Mouse (Mus musculus): ENCODE measurements at regions not wholly inside any gene's neighbourhood (a gene's known extent, or its start where the extent isn't known, plus 50 kb on each side); places are given as distances from the start of the nearest gene placed in this dataset.

DNA sequence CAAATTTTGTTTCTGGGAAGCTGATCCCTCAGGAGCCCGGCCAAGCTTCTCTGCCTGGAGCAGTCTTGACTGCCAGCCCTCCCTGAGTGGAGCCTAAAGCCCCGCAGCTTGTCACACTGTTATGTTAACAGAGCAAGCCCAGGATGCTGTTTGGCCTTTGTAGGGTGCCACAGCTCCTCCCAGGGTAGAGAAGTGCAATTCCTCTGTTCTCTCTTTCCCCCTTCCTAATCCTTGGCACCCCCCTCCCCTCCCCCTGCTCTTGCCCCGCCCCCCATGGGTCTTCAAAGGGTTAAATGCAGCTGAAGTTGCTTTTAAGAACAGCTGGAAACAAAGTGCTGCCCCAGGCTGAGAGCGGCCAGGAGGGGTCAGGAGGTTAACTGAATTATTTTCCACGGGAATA is 234.1 kb upstream of the Rgma start:
- DNase-seq (ENCODE audit: low spot score) = no peak

GRCm38 (mm10) chr7:73143902-73144301 is 231.4 kb upstream of the Rgma start:
- no peak for DNase-seq (ENCODE audit: low spot score)

DNA sequence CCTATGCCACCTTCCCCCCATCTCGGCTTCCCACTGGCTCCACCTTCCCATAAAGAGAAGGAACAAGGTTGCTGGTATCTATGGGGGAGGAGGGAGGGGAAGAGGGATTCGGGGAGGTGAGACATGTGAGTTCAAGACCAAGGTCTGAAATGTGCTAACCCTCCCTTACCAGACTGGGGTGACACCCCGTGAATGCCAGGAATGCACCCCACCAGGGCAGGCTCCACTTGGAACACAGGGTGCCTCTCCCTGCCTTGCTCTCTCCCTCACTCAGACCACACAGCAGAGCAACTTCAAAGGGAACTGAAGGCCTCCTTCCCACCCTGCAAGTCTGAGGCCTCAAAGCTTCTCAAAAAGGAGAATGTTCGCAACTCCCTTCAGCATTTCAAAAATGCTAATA is 230.5 kb upstream of the Rgma start:
- no peak for DNase-seq (ENCODE audit: low spot score)

DNA sequence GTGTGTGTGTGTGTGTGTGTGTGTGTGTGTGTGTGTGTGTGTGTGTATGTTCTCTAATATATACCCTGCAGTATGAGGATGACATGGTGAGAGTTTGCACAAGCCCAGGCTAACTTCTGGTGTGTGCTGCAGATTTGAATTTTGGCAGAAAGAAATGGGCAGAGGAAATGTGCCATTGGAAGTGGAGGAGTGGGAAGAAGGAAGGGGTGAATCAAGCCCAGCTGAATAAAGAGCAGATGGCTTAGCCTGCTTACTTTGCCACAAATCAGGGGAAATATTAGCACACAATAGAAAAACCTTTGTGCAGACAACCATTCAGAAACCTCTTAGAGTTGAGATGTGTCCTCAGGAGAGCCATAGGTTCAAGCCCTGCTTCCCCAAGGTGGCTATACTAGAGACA is 228.1 kb upstream of the Rgma start:
- no peak for DNase-seq (ENCODE audit: low spot score)

DNA sequence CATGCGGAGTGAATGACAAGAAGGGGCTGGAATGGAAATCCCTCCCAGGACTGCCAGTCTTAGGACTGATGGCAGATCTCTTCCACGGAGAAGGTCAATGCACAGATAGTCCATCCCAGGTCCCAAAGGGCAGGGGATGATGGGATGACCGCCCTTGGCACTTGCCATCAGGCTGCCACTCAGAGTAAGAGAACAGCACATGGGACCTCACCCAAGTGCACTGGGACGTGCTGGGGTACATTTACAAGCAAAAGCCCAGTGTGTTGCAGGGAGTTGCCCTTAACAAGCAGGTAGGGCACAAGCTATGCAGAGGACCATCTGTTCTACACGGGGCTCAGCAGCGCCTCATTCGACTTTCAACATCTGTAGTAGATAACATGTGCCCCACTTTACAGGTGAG is 224.9 kb upstream of the Rgma start:
- DNase-seq (ENCODE audit: low spot score) = no peak

DNA sequence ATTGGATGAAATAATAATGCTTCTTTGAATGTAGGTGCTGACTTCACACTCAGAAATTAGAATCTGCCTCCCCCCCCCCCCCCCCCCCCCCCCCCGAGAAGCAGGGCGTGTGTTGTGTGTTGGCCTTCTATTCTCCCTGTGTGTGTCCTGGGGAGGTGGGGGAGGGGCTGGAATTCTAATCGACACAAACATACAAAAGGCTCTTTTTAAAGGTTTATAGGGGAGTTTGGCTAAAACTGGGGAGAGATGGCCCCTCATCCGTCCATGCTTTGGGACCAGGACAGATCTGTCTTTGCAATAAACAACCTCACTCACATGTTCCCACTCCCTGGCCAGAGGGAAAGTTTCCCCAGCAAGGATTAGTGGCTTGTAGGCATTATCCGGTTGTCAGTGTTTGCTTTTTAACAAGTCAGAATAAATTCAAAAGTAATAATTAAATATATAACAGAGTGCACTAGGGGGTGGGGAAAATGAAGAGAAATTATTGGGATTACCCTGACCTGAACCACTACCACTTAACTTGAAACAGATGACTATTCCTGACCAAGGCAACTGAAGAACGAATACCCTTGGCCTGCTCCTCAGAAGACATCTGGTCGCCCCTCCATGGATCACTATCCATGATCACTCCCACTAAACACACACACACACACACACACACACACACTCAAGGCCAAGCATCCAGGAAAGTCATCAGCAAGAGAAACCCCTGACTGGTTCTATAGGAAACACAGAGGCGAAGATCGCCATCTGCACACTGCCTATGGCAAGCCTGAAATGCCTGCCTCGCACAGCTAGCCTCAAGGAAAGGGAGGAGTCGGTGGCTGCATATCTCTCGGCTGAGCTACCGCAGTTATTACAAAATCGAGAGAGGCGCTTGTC is 223.5 kb upstream of the Rgma start:
- no peak for DNase-seq (ENCODE audit: low spot score)

- no peak for DNase-seq (ENCODE audit: low spot score)
Measured at GRCm38 (mm10) chr7:73153668-73154067, 221.6 kb upstream of the Rgma start.

DNA sequence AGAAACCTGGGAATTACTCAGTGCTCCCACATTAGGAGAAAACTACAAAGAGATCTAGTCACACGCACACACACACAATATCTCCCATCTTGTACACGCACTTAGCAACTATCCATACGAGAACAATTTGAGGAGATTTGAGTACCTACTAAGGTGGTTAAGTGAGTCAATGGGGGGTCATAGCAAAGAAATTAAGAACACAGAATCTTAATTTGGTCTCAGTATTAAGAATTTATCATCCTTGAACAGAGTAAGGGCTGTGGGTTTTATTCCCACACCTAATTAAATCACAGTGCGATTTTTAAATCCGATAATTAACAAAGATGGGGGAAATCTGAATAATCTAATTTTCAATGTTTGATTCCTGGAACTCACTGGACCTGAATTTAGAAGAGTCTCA is 216.5 kb upstream of the Rgma start:
- no peak for DNase-seq (ENCODE audit: low spot score)

DNA sequence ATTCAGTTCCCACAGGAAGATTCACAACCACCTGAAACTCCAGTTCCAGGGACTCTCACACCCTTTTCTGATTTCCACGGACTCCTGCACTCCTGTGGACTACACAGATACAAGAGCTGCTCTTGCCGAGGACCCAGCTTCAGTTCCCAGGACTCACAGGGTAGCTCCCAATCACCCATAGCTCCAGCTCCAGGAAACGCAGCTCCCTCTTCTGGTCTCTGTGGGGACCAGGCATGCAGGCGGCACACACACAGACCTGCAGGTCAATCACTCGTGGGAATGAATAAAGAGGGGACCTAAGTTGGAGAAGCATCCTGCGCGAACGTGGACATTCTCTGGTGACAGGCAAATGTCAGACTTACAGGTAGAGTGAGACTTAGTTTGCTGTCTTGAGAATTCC is 214.3 kb upstream of the Rgma start:
- DNase-seq (ENCODE audit: low spot score) = no peak

- DNase-seq (ENCODE audit: low spot score) = no peak
Measured at GRCm38 (mm10) chr7:73163687-73164086, 211.6 kb upstream of the Rgma start.

DNA sequence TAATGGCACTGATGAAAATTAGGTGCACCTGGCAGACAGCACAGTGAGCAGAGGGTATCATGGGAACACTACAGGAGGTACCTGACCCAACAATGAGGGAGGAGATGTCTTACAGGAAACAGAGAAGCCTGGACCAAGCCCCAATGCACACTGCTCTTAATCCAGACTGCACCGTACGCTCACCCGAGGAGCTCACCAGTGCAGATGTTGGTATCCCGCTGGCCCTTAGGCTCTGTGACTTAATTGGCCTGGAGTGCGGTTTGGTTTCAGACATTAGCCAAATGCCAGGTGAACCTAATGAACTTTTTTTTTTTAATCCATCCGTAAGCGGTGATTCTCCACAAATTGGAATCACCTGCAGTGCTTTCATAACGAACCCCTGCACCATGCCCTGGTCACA is 209.8 kb upstream of the Rgma start:
- DNase-seq (ENCODE audit: low spot score) = no peak

DNA sequence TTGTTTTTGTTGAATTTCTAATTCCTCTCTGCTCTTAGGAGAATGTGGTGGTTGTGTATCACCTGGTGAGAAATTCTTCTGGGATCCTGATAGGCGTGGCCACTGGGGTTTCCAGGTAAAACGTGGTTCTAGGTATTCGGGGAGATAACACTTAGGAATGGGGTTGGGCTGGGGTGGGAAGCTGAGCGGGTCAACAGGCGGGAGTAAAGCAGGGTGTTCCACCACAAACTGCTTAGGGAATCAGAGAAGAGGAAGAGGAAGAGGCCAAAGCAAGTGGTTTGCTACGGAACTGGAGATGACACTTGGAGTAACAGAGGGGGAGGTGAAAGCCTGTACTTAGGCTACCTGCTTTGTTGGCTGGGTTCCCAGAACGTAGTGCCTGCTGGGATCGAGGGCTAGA is 205.9 kb upstream of the Rgma start:
- no peak for DNase-seq (ENCODE audit: low spot score)

DNA sequence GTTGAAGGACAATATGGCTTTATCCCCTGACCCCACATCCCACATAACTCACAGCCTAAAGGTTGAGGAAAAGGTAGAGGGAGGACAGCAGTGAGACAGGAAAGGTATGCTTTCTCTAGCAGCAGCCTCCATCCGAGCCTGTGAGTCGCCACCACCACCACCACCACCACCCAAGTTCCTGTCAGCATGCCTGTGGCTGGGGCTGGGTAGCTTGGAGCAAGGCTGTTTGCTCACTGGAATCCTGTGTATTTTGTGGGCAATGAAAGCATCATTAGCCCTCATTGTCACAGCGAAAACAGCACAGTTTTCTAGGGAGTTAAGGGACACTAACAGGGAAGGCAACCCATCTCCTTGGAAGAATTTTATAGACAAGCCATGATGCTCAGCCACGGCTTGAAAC is 202.7 kb upstream of the Rgma start:
- no peak for DNase-seq (ENCODE audit: low spot score)

DNA sequence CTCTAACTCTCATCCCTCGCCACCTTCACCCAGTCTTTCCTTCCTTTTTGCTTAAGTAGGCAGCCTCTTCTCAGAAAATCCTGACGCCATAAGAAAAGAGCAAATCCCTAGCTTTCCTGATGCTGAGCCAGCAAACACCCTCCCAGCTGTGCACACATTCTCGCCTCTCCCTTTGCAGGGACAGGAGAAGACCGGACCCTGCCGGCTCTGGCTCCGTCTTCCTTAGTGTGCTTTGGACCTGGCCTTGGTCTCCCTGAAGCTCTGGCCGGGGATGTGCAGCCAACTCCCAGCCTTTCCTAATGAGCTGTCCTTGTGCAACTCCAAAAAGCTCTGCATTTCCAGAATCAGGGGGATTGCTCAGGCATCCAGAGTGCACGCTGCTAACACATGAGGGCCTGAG is 191.5 kb upstream of the Rgma start:
- DNase-seq (ENCODE audit: low spot score) = no peak

- no peak for DNase-seq (ENCODE audit: low spot score)
Measured at GRCm38 (mm10) chr7:73184208-73185070, 190.9 kb upstream of the Rgma start.

DNA sequence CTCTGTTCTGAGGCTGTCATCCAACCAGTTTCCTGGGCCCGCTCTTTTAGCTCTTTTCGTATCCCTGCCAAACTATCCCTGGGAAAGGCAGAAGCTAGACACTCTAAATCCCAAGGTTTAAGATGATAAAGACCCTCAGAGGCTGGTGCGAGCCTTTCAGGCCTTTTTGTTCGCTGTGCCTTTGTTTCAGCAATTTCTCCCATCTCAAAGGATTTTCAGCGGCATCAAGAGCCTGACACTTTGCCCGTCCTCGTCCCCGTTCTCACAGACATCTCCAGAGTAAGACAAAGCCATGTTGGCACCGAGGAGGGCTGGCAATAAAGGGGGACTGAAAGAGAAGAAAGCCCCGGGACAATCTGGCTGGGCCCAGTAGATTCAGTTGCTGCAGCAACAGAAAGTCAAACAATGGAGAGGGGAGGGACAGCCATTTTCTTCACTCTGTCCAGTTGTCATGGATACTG is 190.2 kb upstream of the Rgma start:
- no peak for DNase-seq (ENCODE audit: low spot score)

DNA sequence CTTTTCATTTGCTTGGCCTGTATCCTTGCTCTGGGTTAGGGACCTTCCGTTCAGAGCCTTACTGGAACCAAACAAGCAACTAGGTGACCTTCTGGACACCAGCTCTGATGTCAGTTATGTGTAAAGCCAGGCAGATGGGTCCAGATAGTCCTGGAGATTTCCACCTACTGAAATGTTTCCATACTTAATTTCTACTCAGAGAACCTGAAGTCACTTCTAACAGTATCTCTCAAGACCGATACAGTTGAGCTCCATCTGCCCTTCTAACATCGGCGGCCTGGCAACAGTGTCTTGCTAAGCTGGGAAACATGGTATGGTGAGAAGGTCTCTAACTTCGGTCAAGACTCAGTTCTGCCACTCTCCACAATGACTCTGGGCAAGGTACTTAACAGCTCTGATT is 189.7 kb upstream of the Rgma start:
- no peak for DNase-seq (ENCODE audit: low spot score)

GRCm38 (mm10) chr7:73186501-73186900 is 188.8 kb upstream of the Rgma start:
- no peak for DNase-seq (ENCODE audit: low spot score)

DNA sequence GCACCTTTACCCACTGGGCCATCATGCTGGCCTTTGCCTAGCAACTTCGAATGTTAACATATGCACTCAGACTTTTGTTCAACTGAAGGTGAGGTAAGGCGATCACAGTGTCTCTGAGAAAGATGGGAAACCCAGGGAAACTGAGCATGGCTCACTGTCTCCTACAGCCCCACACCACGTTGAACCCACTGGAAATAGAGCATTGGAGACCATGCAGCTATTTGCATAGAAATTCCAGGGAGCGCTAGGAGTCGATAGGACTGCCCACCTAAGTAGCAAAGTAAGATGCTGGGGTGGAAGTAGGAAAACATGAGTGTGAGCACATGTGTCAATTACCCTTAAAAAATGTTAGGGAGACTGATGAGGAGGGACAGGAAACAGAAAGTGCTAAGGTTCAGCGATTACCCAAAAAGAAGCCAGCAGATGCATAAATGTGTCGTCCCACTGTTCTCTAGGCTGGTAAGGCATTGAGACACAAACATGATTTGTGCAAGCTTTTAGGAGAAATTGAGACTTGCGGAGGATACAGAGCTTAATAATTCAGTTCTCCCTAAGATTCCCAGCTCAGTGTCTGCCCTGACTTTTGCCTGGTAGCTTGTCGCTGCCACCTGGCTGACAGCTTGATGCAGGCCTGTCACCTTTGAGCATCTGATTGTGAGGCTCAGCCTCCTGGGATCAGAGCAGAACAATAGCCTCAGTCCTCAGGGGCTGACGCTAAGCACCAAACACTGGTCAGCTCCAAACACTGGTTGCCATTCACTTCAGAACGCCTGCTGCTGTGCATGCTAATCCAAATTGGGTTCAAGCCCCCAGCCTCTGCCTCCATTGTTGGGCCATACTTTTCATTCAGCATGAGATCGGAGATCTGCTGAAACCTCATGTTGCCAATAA is 183.7 kb upstream of the Rgma start:
- DNase-seq (ENCODE audit: low spot score) = no peak

GRCm38 (mm10) chr7:73192839-73193238 is 182.5 kb upstream of the Rgma start:
- DNase-seq (ENCODE audit: low spot score) = no peak

DNA sequence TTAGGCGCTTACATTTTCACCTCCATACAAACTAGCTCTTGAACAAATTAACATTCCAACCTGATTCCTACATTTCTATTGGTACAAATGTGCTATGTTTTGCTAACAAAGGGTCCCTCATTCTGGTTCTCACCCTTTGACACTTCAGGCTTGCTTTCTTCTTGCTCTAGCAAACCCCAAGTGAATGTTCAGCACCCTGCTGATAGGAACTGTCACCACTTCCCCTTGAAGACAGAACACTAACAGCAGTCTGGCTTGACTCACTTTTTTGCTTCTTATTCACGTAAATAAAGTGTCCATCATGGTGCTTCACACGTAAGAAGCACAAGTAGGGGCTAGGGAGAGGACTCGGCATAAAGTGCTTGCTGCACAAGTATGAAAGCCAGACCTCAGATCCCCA is 180.0 kb upstream of the Rgma start:
- no peak for DNase-seq (ENCODE audit: low spot score)

DNA sequence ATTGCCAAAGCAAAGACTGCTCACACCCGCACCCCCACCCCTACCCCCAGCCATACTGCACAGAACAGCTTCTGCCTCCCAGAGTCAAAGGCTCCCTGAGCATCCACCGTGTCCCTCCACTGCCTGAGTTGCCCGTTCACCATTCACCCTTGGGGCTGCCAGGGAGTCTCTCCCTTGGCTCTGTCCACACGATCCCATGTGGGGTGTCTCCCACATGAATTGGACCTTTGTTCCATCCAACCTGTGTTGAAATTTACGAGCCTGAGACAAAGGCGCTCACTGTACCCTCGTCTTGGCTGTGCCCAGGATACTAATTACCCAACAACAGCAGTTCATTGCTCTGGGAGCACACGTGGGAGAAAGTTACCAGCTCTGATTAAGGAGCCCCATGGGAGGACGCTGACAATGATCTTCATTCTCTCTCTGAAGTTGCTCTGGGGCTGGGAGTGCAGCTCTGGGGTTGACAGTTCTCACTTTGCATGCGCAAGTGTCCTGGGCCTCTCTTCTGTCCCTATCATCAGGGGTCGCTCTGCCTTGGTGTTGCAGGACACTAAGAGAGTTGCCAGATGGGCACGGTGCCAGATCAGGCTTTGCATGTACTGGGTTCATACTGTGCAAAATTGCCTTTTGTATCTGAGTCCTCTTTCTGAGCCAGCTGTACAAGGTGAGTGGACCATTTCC is 178.3 kb upstream of the Rgma start:
- no peak for DNase-seq (ENCODE audit: low spot score)
